Mouse (Mus musculus): ENCODE data around the gene Bcl2a1b. TPM values are rescaled to one million over a fixed set of nuclear protein-coding genes. Genes with fewer than 3 reads are reported as not detected.
"Not testable (repeated sequence)": the region's sequence is repeated elsewhere in the genome, so short reads cannot be mapped to it uniquely, and the experiment has no call there.

Bcl2a1b gene
- polyA plus RNA-seq, 1 experiment from 2014 or later, result 8.2 TPM

- peak; percentile 52 for TF ChIP-seq CTCF (IDR thresholded peaks at IDR 0.05; ENCODE audit: low read depth)
- not testable (repeated sequence) for H3K9ac ChIP-seq (ENCODE audit: low read depth, low read length); H3K9me3 ChIP-seq (ENCODE audit: control insufficient read depth); H3K4me1 ChIP-seq (replicated peaks; ENCODE audit: control insufficient read depth, insufficient read depth, low read length); H3K27ac ChIP-seq (ENCODE audit: low read depth, low read length); H3K27me3 ChIP-seq (replicated peaks; ENCODE audit: control insufficient read depth, insufficient read depth, low read length); H3K36me3 ChIP-seq (ENCODE audit: control insufficient read depth, insufficient read depth)
- peak; percentile 64 for ATAC-seq
- WGBS, result 21% methylated on average over 9 of the region's 12 CpGs
- Histone ChIP-seq H3K4me3 (ENCODE audit: low read depth, low read length) (peak within 1 kb of the TSS; percentile 27), H3K4me2 (replicated peaks; ENCODE audit: low read depth) (peak within 1 kb of the TSS; percentile 63)
Observed at GRCm38 (mm10) chr9:89210353-89211064, 11.5 kb downstream of the Bcl2a1b start, which contains the start of gene Mthfs. TSS of gene Mthfs (plus strand) at chr9:89210676.

DNA sequence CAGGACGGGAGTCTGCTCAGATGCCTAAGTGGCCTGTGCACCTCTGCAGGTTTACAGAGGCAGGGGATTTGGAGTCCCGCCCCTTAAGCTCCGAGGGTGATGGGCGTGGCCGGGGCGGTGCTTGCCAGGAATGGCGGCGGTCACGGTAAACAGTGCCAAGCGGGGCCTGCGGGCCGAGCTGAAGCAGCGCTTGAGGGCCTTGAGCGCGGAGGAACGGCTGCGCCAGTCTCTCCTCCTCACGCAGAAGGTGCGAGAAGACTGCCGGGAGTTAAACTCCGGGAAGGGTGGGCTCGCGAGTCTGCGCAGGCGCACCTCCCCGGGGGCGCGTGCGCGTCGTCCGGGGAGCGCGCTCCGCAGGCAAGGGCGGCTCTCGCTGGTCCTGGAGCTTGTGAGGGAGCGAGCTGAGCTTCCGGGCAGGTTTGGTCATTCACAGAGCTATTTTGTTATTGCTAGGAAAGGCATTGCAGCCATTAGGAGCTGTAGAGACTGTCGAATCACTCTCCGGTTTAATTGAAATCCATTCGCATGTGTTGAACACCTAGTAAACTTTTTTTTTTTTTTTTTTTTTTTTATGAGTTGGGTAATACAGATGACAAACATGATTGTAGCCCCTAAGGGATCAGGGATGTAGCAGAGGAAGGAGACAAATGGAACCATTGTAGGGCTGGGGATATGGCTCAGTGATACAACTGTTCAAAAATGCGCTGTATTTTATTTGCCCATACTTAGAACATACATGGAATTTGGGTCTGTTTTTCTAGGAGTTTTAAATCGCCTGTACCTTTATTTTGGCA is 12.3 kb downstream of the Bcl2a1b start:
- 3% methylated on average over 14 of the region's 44 CpGs for WGBS
- H3K27ac ChIP-seq (ENCODE audit: low read depth, low read length); H3K36me3 ChIP-seq (ENCODE audit: control insufficient read depth, insufficient read depth); H3K27me3 ChIP-seq (replicated peaks; ENCODE audit: control insufficient read depth, insufficient read depth, low read length); H3K9ac ChIP-seq (ENCODE audit: low read depth, low read length); H3K4me1 ChIP-seq (replicated peaks; ENCODE audit: control insufficient read depth, insufficient read depth, low read length); H3K9me3 ChIP-seq (ENCODE audit: control insufficient read depth): not testable (repeated sequence)
- peak overlapping the region; percentile 54 for H3K4me2 ChIP-seq (replicated peaks; ENCODE audit: low read depth)
- ATAC-seq, result peak; percentile 95
- peak overlapping the region; percentile 27 for H3K4me3 ChIP-seq (ENCODE audit: low read depth, low read length)

DNA sequence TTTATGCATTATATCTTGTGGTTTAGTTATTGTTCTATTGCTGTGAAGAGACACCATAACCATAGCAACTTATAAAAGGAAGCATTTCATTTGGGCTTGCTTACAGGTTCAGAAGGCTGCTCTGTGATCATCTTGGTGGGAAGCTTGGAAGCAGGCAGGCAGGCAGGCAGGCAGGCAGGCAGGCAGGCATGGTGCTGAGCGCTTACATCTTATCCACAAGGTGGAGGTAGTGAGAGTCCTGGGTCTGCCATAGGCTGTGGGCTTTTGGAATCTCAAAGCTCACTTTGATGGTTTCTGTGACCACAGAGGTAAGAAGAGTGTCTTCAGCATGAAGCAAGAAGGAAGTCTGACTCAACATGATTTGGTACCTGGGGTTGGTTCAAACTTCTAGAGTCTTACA is 13.4 kb downstream of the Bcl2a1b start:
- WGBS, result 52% methylated on average over 1 of the region's 1 CpGs
- not testable (repeated sequence) for H3K4me1 ChIP-seq (replicated peaks; ENCODE audit: control insufficient read depth, insufficient read depth, low read length); H3K4me3 ChIP-seq (ENCODE audit: low read depth, low read length); H3K9ac ChIP-seq (ENCODE audit: low read depth, low read length); H3K27me3 ChIP-seq (replicated peaks; ENCODE audit: control insufficient read depth, insufficient read depth, low read length); H3K36me3 ChIP-seq (ENCODE audit: control insufficient read depth, insufficient read depth); ATAC-seq; H3K4me2 ChIP-seq (replicated peaks; ENCODE audit: low read depth); H3K9me3 ChIP-seq (ENCODE audit: control insufficient read depth); H3K27ac ChIP-seq (ENCODE audit: low read depth, low read length)
- TF ChIP-seq CTCF (IDR thresholded peaks at IDR 0.05; ENCODE audit: low read depth), result peak; percentile 45

GRCm38 (mm10) chr9:89218174-89218573 is 19.2 kb downstream of the Bcl2a1b start:
- H3K4me1 ChIP-seq (replicated peaks; ENCODE audit: control insufficient read depth, insufficient read depth, low read length); H3K27me3 ChIP-seq (replicated peaks; ENCODE audit: control insufficient read depth, insufficient read depth, low read length); H3K9me3 ChIP-seq (ENCODE audit: control insufficient read depth); H3K4me2 ChIP-seq (replicated peaks; ENCODE audit: low read depth); H3K27ac ChIP-seq (ENCODE audit: low read depth, low read length); H3K36me3 ChIP-seq (ENCODE audit: control insufficient read depth, insufficient read depth); H3K4me3 ChIP-seq (ENCODE audit: low read depth, low read length); H3K9ac ChIP-seq (ENCODE audit: low read depth, low read length): not testable (repeated sequence)
- WGBS, result 91% methylated on average over 4 of the region's 4 CpGs
- peak; percentile 45; the same call in 1 of the 2 replicates for ATAC-seq

- H3K9me3 ChIP-seq (ENCODE audit: control insufficient read depth); H3K9ac ChIP-seq (ENCODE audit: low read depth, low read length); H3K27me3 ChIP-seq (replicated peaks; ENCODE audit: control insufficient read depth, insufficient read depth, low read length); H3K4me2 ChIP-seq (replicated peaks; ENCODE audit: low read depth); H3K4me3 ChIP-seq (ENCODE audit: low read depth, low read length); H3K27ac ChIP-seq (ENCODE audit: low read depth, low read length); H3K36me3 ChIP-seq (ENCODE audit: control insufficient read depth, insufficient read depth); H3K4me1 ChIP-seq (replicated peaks; ENCODE audit: control insufficient read depth, insufficient read depth, low read length); ATAC-seq: not testable (repeated sequence)
- WGBS, result 94% methylated on average over 3 of the region's 4 CpGs
Observed at GRCm38 (mm10) chr9:89219668-89220067, 20.7 kb downstream of the Bcl2a1b start.

GRCm38 (mm10) chr9:89220704-89221287 is 21.8 kb downstream of the Bcl2a1b start:
- not testable (repeated sequence) for H3K9me3 ChIP-seq (ENCODE audit: control insufficient read depth); ATAC-seq; H3K36me3 ChIP-seq (ENCODE audit: control insufficient read depth, insufficient read depth); H3K4me3 ChIP-seq (ENCODE audit: low read depth, low read length); H3K27ac ChIP-seq (ENCODE audit: low read depth, low read length); H3K27me3 ChIP-seq (replicated peaks; ENCODE audit: control insufficient read depth, insufficient read depth, low read length); H3K9ac ChIP-seq (ENCODE audit: low read depth, low read length); H3K4me2 ChIP-seq (replicated peaks; ENCODE audit: low read depth); H3K4me1 ChIP-seq (replicated peaks; ENCODE audit: control insufficient read depth, insufficient read depth, low read length)
- 64% methylated on average over 6 of the region's 6 CpGs for WGBS

Measured in intestine, postnatal 0 days (tissue).